ENCODE assay signal across 13 mouse cellular contexts in genomic region chr17:28129796-28130195, GRCm38 (mm10). TPM values are rescaled to one million over a fixed set of nuclear protein-coding genes. Genes with fewer than 3 reads are reported as not detected.
"Had no signal": no experiment of that assay in that cellular context is flagged by ENCODE, and none has a peak within 500 bp of the region (broad histone marks: within the 10 kb centered on the region; RNA-seq: fewer than 3 reads in every experiment).

No protein-coding gene starts in this region.

- H3K9me3 ChIP-seq: megakaryocyte, embryonic 14.5 days; midbrain, embryonic 13.5 days; midbrain, embryonic 15.5 days; neural tube, embryonic 12.5 days; stomach, embryonic 15.5 days had no signal

- DNase-seq: lung, adult 18-20 months; lung, embryonic 14.5 days; lung, postnatal 10 days; right cerebral cortex, postnatal 14 days; thymus, postnatal 14 days; thymus, postnatal 36 days had no signal

- H3K36me3 ChIP-seq: midbrain, embryonic 13.5 days; midbrain, embryonic 15.5 days; neural tube, embryonic 12.5 days; stomach, embryonic 15.5 days had no signal

- H3K4me1 ChIP-seq: stomach, embryonic 15.5 days had no signal

- H3K27ac ChIP-seq: macrophage; midbrain, embryonic 13.5 days; midbrain, embryonic 15.5 days; neural tube, embryonic 12.5 days; stomach, embryonic 15.5 days; stomach, postnatal 0 days had no signal

- H3K4me3 ChIP-seq: megakaryocyte, embryonic 14.5 days; midbrain, embryonic 13.5 days; midbrain, embryonic 15.5 days; neural tube, embryonic 12.5 days; stomach, embryonic 15.5 days had no signal

- H3K27me3 ChIP-seq: neural tube, embryonic 12.5 days; stomach, embryonic 15.5 days had no signal

RNA-seq across cellular contexts. Expression of gene Tcp11, which starts 49.4 kb away (rescaled TPM):
- polyA plus RNA-seq: macrophage had no signal
